Mouse (Mus musculus) olfactory bulb, adult 2 months (tissue): ENCODE measurements at regions not wholly inside any gene's neighbourhood (a gene's known extent, or its start where the extent isn't known, plus 50 kb on each side); places are given as distances from the start of the nearest gene placed in this dataset.

Experiments used
- CTCF ChIP-seq: fragments of 200-500 bp; IDR thresholded peaks from 2 replicates; pipeline ENCODE4 v1.5.1; 2012; ENCODE audit warnings: low read depth, mild to moderate bottlenecking, low read length, moderate library complexity; ENCODE audit not compliant: insufficient read depth
- POLR2A ChIP-seq: fragments of 200-500 bp; IDR thresholded peaks from 2 replicates; pipeline ENCODE4 v1.6.1; 2012; ENCODE audit warnings: mild to moderate bottlenecking, low read depth, low read length, moderate library complexity; ENCODE audit not compliant: insufficient read depth

DNA sequence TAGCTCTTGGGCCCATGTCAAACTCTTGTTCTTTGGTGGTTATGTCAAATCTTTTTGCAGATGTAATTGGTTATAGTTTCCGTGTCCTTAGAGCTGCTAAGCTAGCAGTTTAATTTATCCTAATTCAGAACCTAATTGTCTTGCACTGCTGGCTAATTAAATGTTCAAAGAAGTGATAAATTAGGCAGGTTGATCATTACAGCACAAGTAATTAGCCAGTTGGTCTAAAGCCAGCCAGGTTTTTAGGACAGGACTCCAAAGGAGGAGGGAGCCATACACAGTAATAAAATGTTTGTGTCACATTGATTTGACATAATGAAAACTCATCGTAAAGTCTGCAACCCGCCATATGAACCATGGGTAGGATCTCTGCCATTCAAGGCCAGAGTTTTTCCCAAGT, 449.3 kb upstream of the Castor2 start:
- TF ChIP-seq CTCF (no peak), POLR2A (no peak)
